Mouse (Mus musculus) gastrocnemius, adult 8-10 months (tissue): ENCODE data around the gene Myh14. TPM values are rescaled to one million over a fixed set of nuclear protein-coding genes. Genes with fewer than 3 reads are reported as not detected.

ENCODE experiments used
- DNase-seq, 2 experiments: peaks; one replicate each; pipeline ENCODE4 v3.0.0; 2022; ENCODE audit warnings: low spot score in 2 of 2
- total RNA-seq, 4 experiments: library from RNA; stranded (reverse); gene quantifications; 2 replicates each; pipeline ENCODE4 v1.2.4; 2022

Gene Myh14
- total RNA-seq, 4 experiments from 2014 or later, result 38.7 to 58.3 (median 42.5) TPM

- no peak for DNase-seq
These were observed 1.6 kb upstream of the Myh14 start for GRCm38 (mm10) chr7:44672193-44672592.

DNA sequence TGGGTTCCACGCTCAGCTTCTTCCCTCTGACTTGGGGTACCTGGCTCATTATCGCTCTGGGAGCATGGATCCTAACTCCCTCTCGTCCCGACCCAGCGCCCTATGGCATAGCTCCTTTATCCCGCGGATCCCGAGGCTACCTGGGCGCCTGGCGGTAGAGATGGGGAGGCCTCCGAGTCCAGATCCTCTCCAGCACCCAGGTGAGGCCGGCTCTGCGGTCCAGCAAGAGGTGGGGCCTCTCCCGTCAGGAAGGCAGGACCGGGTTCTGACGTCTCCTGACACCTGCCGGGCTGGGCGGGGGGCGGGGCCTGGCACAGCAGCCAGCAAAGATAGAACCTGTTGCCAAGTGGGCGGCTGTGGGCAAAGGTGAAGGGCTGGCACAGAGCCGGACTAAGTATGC is 1.5 kb downstream of the Myh14 start:
- no peak for DNase-seq

DNA sequence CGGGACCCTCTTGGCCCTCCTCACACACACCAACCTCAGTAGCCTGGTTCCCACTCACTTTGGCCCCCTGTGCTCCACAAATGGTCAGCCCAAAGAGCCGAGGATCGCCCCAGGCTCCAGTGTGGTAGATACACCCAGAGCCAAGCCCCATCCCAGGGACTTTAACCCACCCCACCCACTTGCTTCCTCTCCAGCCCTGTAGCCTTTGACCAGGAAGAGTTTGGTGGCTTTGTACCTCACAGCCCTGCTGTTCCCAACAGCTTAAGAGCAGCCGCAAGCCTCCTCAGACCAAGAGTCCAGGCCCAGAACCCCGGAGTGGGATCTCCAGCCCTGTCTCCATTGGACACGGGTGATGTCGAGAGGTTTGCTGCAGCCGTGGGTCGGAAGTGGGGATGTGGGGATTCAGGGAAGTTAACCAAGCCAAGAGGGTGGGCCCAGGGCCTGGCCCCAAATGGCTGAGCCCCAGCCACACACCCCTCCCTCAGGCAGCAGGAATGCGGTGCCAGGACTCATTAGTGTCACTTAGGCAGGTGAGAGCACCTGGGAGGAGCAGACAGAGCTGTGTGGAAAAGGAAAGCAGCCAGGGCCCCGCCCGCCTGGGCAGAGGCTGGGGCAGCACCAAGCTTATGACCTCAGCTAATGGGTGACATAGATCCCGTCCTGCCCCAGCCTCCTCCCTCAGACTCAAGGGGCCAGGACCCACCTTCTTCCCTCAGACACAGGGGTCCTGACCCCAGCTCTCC is 2.5 kb downstream of the Myh14 start:
- DNase-seq, result no peak

DNA sequence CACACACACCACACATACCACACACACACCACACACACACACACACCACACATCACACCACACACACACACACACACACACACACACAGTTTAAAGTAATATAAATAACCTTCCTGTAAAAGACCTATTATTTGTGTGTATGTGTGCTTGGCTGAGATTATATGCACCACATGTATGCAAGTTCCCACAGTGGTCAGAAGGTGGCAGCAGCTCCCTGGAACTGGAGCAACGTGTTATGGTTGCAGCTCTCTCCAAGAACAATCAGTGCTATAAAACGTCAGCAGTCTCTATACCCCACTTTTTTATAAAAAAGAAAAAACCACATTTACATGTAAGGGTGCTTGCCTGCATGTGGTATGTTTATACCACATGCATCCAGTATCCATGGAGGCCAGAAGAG is 4.2 kb downstream of the Myh14 start:
- DNase-seq, result no peak

DNA sequence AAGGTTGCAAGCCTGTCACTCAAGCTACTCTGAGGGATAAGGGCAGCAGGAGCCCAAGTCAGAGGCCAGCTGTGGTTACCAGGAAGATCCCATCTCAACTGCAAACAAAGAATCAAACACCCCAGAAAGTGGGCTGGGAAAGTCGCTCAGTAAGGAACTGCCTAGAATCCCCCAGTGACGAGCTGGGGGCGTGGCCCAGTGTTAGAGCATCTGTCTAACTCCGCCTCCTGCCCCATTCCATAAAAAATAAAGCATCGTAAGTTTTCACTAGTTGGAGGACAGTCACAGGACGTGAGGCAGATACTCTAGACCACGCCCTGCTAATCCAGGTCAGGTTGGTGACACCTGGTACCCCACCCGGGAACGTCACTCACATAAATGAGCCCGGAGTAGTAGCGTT is 5.9 kb downstream of the Myh14 start:
- DNase-seq, result no peak

GRCm38 (mm10) chr7:44663546-44663945 is 7.1 kb downstream of the Myh14 start:
- no peak for DNase-seq

DNA sequence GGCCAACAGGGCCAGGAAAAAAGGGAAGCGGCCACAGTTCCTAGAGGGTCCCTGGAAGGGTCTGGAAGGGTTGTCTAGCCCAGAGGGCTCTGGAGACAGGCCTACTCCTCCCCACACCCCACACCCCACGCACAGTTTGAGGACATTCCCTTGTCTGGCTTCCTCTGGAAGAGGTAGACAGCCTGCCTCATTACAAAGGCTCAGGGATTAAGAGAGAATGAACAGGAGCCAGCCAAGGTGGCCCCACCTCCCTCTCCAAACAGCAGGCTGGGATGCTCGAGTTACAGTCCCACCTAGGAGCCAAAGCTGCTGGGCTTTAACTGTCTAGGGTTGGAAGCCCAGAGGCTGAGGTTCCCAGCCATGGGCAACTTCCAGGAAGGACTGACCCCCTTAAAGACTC is 8.1 kb downstream of the Myh14 start:
- DNase-seq, result no peak

GRCm38 (mm10) chr7:44662168-44662567 is 8.5 kb downstream of the Myh14 start:
- no peak for DNase-seq

- no peak for DNase-seq
These were observed 9.4 kb downstream of the Myh14 start for GRCm38 (mm10) chr7:44661219-44661618.

DNA sequence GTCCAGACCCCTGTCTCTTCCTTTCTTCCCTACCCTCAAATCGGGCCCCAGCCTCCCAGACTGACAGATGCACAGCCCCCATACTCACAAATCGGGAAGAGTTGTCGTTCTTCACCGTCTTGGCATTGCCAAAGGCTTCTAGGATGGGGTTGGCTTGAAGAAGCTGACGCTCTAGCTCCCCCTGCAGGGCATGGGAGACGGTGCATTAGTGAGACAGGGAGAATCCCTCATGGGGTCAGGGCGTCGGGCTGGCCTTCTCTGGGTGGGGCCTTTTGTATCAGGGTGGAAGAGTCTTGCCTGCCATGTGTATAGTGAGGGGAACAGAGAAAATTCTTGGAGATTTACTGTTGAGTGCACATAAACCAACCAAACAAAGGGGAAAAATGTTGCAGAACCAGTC is 15.1 kb downstream of the Myh14 start:
- DNase-seq, result peak in 1 of 2 experiments; percentile 44

DNA sequence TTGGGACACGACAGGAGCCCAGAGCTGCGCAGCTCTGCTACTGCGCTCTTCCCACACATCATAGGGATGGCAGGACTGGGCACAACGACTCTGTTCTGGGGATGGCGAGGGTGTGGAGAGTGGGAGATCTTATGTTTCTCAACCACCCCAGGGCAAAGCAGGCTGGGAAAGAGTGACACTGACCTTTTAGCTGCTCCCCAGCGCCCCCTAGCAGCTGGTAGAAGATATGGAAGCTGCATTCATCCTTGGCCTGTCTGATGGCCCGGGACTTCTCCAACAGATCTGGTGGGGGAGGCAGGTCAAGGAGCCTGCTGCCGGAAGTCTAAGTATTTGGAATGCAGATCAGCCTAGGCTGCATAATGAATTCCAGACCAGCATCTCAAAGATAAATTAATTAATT is 16.9 kb downstream of the Myh14 start:
- DNase-seq, result no peak

DNA sequence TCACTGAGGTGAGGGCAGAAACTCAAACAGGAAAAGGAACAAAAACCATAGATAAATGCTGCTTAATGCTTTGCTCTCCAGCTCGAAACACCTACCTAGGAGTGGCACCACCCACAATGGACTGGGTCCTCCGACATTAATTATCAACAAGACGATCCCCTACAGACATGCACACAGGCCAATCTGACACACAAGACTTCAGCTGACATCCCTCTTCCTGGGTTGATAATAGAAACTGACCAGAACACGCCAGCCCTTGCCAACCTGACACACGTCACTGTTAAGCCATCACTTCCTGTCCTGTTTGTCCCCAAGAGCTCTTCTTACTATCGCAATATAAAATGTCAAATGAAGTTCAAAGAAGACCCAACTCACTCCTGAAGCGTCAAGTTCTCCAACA is 19.2 kb downstream of the Myh14 start:
- DNase-seq, result no peak

GRCm38 (mm10) chr7:44649990-44650389 is 20.7 kb downstream of the Myh14 start:
- DNase-seq, result no peak

DNA sequence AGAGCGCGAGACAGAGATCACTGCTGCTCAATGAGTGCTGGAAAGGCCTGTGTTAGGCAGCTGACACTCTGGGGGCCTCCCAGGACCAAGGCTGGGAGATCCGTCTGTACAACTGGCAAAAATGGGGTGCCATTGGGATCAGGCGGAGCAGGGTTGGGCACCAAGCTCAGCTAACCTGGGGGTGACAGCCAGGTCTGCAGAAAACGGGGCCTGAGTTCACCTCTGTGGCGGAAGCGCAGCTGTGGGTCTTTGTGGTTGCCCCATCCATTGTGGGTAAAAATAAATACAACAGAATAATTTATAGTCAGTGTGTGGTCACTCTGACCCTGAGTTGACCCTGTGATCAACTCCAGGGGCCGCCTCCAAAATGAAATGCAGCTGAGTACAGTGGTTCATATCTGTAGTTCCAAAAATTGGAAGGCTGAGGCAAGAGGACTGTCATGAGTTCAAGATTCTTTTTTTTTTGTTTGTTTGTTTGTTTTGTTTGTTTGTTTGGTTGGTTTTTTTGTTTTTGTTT is 21.5 kb downstream of the Myh14 start:
- no peak for DNase-seq

GRCm38 (mm10) chr7:44647729-44648128 is 22.9 kb downstream of the Myh14 start:
- no peak for DNase-seq

DNA sequence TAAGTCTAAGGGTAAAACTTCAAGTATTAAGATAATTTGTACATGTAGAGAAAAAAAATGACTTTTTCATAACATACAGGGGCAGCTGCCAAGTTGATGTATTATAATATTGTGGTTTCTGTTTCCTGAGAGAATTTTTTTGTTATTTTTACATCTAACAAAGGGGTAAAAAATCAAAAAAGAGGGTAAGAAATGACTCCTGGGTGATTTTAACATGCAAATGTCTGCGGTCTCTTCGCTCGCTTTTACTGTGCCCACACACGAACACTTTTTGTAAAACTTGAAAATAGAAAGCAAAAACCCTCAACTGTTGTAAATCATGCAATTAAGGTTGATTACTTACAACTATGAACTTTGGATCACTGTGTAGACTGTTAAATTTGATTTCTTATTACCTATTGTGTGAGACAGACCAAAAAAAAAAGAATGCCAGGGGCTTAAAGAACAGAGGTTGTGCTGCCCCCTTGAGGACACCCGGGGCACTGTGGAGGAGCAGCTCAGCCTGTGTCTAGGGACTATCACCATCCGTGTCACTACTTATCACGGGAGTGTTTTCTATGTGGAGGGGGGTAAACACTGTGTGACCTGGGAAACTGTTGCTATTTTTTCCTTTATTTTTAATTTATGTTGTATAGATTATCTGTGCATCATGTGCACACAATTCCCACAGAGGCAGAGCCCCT is 23.5 kb downstream of the Myh14 start:
- peak in 1 of 2 experiments; percentile 49 for DNase-seq

DNA sequence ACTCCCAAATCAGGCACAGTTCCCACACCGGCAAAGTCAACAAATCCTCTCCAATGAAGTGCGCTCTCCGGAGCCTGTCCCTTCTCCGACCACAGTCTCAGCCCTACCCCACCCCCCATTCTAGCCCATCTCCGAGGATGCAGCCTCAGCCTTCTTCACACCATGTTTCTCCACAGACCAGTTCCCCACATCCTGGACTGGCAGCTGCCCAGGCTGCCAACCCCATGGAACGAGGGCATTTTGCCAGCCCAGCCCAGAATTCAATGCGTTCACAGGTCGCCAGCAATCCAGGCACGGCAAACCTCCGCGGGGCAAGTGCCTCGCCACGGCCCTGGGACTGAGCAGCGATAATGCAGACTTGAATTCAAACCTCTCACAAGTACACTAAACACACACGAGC is 24.7 kb downstream of the Myh14 start:
- DNase-seq, result no peak

GRCm38 (mm10) chr7:44645256-44645655 is 25.4 kb downstream of the Myh14 start:
- DNase-seq, result no peak

DNA sequence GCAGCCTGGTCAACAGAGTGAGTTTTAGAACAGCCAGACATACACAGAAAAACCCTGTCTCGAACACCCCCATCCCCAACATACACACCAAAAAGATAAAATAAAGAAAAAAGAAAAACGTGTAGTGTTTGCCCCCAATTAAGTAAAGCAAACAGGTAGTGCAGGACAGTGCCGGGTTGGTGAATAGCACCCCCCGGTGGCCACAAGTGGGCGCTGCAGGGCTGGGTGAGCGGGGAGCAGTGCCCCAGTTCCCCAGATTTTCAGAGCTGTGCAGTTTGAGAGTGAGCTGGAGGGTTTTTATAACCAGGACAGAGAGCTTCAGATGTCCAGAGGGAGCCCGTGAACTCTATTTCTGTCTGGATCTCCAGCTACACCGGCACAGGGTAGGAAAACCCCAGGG is 28.8 kb downstream of the Myh14 start:
- DNase-seq, result no peak

GRCm38 (mm10) chr7:44640843-44641605 is 29.6 kb downstream of the Myh14 start:
- no peak for DNase-seq

DNA sequence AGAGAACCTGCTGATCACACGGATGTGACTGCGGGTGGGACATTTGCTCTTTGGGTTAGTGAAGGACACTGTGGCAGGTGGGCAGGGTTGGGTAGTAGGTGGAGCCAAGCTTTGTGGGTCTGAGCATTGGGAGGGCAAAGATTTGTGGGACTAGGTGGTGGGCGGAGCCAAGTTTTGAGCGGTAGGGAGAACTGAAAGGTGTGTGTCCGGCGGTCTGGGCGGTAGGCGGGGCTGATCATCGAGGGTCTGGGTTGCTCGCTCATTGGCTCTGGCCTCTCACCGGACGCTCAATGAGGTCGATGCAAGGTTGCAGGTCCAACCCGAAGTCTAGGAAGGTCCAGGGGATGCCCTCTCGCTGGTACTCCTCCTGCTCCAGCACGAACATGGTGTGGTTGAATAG is 32.0 kb downstream of the Myh14 start:
- DNase-seq, result no peak

- no peak for DNase-seq
These were observed 34.0 kb downstream of the Myh14 start for GRCm38 (mm10) chr7:44636684-44637083.
